Mouse (Mus musculus): ENCODE measurements around the gene Tyms. TPM values are rescaled to one million over a fixed set of nuclear protein-coding genes. Genes with fewer than 3 reads are reported as not detected.
"Not testable (repeated sequence)": the region's sequence is repeated elsewhere in the genome, so short reads cannot be mapped to it uniquely, and the experiment has no call there.

Tyms gene
- total RNA-seq, 2 experiments from 2014 or later: 145 to 159 TPM

DNA sequence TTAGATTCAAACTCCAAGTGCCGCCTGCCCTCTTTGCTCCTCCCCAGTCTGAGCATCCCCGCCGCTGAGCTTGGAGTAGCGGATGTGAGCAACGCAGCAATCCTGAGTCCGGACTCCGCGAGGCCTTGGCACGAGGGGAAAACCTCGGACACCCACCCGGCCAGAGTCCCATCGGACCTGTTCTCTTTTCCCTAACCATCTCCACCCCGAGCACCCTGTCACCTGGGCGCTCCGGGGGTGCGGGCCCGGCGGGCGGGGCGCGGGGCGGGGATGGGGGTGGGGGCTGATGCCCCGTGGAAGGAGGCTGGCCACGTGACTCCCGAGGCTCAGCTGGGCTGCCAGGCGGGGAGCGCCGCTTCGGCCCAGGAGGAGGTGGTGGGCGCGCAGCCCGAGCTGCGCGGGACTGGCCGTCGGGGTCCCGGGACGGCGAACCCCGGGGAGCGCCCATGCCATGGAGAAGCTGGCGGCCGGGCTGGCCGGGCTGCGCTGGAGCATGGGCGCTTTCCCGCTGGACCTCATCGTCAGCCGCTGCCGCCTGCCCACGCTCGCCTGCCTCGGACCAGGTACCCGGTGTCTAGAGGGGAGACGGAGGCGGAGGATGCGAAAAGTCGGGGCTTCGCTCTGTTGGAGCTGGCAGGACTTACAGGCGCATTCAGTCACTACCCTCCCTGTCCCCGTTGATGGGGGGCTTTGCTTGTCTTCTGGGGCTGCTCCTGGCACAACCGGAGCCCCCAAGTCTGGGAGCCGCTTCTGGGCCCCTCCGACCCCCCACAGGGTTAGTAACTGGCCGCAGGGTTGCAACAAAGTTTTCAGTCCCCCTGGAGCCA lies 31.6 kb upstream of the Tyms start, which contains the start of gene Garem2:
Garem2 (plus strand) TSS at position 321 of the 827 bp plus-strand sequence.
- ATAC-seq (replicated peaks; ENCODE audit: low FRiP score, poor library complexity, severe bottlenecking): no peak

DNA sequence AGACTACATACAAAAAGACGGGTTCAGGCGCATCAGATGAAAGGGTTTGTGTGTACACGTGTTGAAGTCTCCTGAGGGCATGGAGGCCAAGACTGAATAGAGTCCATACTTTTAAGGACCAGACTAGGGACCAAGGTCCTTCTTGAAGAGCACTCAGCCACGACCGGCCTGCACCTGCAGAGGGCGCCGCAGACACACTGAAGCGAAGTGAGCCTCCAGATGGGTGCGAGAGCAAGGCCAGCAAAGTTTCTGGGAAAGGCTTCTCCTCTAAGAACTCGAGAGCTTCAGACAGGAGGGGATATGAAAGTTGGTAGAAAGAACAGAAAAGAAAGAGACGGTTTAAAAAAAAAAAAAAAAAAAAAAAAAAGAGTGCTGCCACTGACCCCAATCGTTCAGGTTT lies 30.9 kb upstream of the Tyms start:
- no peak for ATAC-seq (replicated peaks; ENCODE audit: low FRiP score, poor library complexity, severe bottlenecking)

DNA sequence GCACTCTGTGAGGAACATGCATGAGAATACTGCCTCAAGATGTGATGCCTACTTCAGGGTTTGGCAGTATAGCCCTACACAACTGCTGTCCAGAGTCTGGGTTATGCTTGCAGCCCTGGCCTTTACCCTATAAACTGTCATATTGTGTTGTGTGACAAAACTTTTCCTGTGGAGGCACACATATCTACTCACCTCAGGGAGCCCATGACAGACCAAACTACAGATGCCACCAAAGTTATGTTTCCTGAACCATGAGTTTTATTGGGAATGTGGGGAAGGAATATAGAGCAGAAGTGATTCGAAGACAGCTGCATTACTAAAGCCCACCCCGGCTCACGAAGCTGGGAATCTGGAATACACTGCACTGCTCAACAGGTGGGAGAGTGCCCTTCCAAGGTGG lies 29.9 kb upstream of the Tyms start:
- no peak for ATAC-seq (replicated peaks; ENCODE audit: low FRiP score, poor library complexity, severe bottlenecking)

DNA sequence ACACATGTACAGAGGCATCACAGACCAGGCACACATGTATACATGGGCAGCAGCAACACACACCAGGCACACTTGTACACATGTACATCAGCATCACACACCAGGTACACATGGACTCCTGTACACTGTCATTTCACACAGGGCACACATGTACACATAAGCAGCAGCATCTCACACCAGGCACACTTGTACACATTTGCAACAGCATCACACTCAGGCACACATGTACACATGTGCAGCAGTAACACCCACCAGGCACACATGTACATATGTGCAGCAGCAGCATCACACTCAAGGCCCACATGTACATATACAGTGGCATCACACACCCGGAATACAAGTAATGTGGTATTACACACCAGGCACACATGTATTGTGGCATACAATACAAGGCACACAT lies 24.8 kb upstream of the Tyms start:
- ATAC-seq (replicated peaks; ENCODE audit: low FRiP score, poor library complexity, severe bottlenecking): no peak

DNA sequence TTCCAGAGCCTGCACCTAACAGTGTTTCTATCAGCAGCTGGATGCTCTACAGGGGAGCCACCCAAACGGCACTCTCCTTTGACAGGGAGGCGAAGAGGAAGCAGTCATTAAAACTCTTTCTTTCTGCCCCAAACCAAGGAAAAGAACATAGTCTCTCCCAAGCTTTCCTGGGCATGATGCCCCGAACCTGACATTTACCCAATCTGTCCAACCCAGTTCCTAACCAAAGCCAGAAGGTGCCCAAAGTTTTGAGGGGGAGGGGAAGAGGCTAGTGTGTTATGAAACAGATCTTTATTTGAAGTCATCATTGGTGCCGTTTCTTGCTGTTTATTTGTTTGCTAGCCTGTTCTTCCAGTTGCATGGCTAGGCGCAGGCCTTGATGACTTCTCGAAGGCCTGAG lies 22.3 kb upstream of the Tyms start:
- ATAC-seq (replicated peaks; ENCODE audit: low FRiP score, poor library complexity, severe bottlenecking): no peak

DNA sequence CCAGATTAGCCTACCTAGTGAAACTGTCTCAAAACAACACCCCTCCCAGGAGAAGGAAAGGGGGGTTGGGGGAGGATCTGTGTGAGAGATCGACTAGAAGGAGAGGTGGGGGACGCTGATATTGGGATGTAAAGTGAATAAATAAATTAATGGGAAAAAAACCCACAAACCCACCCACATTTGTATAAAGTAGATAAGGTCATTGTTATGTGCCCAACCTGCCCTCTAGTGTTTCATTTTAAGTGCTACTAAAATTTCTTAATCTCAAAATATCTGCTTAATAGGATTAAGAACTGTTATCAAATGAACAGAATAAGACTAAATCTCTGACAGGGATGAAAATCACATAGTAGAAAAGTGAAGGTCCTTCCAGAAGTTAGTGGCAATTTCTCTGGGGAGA lies 21.0 kb upstream of the Tyms start:
- no peak for ATAC-seq (replicated peaks; ENCODE audit: low FRiP score, poor library complexity, severe bottlenecking)

DNA sequence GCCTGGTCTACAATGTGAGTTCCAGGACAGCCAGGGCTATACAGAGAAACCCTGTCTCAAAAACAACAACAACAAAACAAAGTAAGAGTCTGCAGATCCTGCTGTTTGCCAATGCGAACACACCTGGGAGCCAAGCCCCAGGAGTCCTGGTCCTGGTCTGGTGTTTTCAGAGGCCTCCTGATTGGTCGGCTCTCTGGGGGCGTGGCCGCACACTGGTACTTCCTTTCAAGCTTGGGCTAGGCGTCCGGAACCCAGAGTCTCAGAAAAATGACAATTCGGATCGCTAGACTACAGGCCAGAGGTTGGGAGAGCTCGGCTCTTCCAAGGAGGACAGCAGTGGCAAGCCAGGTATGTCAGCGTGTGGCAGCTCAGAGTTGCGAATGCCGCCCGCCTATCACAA lies 19.3 kb upstream of the Tyms start:
- ATAC-seq (replicated peaks; ENCODE audit: low FRiP score, poor library complexity, severe bottlenecking): no peak

DNA sequence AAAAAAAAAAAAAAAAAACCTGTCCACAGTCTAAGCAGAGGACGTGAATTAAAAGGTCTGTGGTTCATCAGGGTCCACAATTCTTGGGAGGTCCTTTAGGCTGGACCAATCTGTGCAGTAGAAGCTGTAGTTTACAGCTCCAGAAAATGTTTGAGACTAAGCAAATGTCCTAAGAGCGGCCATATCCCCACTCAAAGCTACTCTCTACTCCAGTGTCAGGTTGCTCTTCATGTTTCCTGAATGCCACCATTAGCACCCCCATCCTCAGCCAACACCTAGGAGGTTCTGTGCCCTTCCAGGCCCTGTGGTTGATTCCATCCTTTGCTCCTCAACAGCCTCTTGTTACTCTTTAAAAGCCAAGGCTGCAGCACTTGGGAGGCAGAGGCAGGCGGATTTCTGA lies 1.0 kb downstream of the Tyms start:
- no peak for ATAC-seq (replicated peaks; ENCODE audit: low FRiP score, poor library complexity, severe bottlenecking)

DNA sequence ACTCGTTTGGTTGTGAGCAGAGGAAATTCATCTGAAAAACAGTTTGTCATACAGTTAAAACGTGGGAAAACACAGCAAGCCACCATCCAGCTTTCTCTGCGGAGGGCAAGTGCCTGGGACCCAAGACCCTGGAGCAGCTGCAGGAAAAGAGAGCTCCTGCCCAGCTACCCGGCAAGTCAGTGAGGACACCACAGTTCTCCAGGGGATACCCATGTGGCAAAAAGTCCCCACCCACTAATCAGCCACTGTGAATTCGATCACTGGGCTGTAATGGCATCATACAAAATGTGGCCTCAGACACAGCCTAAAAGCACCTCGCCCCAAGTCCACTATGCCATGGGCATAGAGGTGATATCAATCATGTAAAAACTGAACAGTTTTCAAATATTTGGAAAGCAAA lies 1.7 kb downstream of the Tyms start:
- ATAC-seq (replicated peaks; ENCODE audit: low FRiP score, poor library complexity, severe bottlenecking): no peak

DNA sequence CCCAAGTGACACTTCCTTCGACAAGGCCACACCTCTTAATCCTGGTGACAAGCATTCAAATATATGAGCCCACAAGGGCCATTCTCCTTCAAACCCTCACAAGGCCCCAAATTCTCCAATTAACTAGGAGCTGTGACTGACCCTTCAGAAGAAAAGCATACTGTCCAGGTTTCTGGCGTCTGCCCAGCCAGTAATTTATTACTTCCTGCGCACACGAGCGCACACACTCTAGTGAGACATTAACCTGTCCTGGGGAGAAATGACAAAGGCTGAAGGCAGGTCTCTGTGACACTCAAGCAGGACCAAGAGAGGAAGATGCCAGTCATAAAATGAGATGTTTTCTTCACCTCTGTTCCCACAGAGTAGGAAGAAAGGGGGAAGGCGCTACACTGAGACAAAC lies 5.7 kb downstream of the Tyms start:
- ATAC-seq (replicated peaks; ENCODE audit: low FRiP score, poor library complexity, severe bottlenecking): no peak

DNA sequence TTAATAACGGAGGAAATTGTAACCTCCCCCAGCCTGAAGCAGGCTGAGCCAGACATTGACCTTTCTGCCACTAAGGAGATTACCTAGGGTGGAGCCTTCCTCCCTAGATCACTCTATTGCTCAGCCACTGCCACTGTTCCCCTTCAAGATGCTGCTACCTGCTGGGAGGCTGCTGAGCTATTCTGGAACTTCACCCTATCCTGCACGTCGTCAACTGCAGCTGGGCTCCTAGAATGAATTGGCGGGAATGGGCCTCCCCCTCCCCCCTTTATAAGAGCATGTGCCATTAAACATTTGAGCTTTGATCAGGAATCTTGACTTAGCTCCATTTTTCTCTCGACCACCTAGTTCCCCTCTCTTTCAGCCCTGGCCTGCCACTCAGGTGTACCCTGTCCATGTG lies 13.8 kb downstream of the Tyms start:
- not testable (repeated sequence) for ATAC-seq (replicated peaks; ENCODE audit: low FRiP score, poor library complexity, severe bottlenecking)

DNA sequence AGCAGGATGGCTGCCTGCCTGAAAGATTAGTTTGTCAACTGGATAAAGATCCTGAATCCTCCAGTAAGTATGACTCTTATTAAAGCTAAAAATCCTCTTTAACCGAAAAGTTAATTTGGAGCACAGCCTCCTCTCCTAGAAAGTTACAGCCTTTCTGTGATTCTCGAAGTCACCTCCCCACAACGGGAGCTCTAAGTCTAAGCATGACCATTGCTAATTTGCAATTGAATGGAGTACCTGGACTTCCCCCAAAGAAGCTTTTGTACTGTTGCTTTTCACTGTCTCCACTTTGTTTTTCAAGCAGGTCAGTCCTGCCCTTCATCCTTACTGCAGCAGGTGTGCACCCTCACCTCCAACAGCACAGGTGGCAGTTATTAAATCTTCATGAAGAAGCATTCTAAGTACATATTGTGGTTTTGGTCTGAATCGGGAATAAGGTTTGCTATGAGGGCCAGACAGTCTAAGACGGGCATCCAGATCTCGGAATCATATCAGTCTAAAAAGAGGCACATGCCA lies 15.1 kb downstream of the Tyms start:
- no peak for ATAC-seq (replicated peaks; ENCODE audit: low FRiP score, poor library complexity, severe bottlenecking)

DNA sequence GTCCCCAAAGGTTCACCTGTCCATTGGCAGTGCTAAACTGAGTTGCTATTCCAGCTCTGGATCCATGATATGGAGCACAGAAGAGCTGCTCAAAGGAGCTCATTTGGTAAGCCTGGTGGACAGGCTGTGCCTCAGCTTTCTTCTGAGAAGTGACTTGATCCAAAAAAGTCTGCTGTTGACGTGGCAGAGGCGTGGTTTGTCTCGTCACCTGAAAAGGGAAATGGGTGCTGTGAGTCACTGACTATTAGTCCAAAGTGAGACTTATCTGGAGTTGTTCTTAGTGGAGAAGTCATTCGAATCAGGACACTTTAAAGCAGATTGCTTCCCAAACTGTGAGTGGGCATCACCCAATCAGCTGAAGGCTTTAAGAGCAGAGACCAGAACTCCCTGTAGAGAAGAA lies 33.6 kb downstream of the Tyms start:
- not testable (repeated sequence) for ATAC-seq (replicated peaks; ENCODE audit: low FRiP score, poor library complexity, severe bottlenecking)

DNA sequence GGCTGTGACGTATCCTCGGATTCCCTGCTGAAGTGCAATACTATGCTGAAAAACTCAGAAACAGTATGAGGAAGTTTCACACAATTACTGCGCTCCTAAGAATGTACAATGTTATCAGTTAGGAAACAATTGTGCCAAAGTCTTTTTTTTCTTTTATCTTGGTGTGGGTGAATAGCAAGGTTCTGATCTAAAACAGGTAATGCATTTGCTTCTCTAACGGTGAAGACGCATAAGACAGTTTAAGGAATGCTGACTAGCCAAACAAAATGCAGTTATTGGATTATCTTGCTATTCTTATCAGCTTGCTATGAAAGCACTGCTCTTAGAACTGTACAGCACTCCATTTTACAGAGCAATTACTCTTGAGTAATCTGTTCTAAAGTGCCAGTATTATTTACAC lies 34.1 kb downstream of the Tyms start:
- not testable (repeated sequence) for ATAC-seq (replicated peaks; ENCODE audit: low FRiP score, poor library complexity, severe bottlenecking)

DNA sequence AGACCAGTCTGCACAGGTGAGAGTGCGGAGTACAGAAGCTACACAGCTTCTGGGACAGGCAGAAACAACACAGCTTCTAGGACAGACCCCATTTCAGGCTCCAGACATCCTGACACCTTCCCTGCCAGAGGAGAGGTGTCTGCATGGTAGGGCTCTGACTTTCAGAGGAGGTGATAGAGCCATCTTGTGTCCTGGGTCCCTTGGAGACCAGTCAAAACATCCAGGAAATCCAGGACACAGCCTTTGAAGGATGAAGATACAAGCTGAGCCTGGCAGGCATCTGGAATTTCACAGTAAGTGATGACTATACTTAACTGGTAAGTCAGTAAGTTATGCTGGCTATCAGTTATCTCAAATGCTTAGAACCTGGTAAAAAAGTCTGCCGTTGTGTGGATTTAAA lies 36.3 kb downstream of the Tyms start:
- ATAC-seq (replicated peaks; ENCODE audit: low FRiP score, poor library complexity, severe bottlenecking): not testable (repeated sequence)

DNA sequence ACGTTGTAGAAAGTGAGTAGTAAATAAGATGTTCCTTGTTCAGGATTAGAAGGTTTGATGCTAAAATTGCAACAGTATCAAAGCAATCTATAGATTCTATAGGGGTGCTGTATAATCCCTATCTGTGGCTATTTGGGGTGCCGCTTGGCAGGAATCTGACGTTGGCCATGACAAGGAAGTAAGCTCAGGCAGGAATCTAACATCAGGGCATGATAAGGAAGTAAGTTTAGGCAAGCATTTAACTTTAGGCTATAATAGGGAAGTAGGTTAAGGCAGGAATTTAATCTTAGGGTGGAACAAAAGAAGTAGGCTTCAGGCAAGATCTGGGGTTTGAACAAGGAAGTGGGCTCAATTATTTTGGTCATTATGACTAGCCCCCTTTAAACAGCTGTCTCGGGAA lies 37.6 kb downstream of the Tyms start:
- not testable (repeated sequence) for ATAC-seq (replicated peaks; ENCODE audit: low FRiP score, poor library complexity, severe bottlenecking)

DNA sequence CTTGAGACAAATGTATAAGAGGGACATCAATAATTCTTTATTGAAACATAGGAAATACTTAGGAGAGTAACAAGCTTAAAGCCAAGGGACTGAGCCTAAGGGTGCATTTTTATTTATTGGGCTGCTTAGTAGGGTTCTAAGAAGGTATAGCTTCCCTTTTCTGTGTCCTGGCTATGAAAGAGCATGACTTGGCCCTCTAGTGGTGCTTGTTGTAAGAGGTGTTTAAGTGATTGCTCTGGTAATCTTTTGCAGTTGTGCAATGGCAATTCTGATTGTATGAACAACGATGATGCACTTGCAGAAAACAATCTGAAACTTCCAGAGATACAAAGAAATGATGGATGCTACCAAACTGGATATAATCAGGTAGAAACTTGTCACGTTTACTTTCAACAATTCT lies 58.8 kb downstream of the Tyms start:
- ATAC-seq (replicated peaks; ENCODE audit: low FRiP score, poor library complexity, severe bottlenecking): no peak

DNA sequence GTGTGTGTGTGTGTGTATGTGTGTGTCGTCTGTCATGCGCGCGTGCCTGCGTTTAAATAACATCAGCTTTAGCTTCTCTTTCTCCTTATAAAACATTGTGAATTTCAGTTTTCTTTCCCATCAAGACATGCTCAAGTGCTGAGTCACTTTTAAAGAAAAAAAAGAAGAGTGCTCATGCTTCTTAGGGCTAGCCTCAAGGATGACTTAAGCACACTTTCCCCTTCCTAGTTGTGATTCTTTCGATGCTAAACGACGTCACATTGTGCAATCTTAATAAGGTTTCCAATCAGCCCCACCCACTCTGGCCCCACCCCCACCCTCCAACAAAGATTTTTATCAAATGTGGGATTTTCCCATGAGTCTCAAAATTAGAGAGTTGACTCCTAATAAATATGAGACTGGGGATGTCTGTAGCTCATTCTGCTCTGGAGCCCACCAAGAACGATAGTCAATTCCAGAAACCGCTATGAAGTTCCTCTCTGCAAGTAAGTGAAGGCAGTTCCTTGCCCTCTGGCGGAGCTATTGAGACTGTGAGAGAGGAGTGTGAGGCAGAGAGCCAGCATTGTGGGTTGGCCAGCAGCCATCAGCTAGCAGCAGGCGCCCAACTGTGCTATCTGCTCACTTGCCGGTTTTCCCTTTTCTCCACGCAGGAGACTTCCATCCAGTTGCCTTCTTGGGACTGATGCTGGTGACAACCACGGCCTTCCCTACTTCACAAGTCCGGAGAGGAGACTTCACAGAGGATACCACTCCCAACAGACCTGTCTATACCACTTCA lies 60.5 kb downstream of the Tyms start, which contains the start of gene Il6:
Il6 (plus strand) TSS at position 389 of the 778 bp plus-strand sequence.
- ATAC-seq (replicated peaks; ENCODE audit: low FRiP score, poor library complexity, severe bottlenecking): no peak
